Mouse (Mus musculus) neutrophil, adult 83 days (primary cell): ENCODE results near the gene Gcc2. TPM values are rescaled to one million over a fixed set of nuclear protein-coding genes. Genes with fewer than 3 reads are reported as not detected.

Experiments used
- total RNA-seq, 2 experiments: library from RNA; stranded (reverse); gene quantifications; one replicate each; pipeline ENCODE4 v1.2.4; 2023

Gcc2 gene
- 10 to 100 TPM; 22.8 to 28.4 TPM for total RNA-seq

GRCm38 (mm10) chr10:58255213-58255892 lies at the start of gene Gcc2:
Gene Gcc2 (plus strand): TSS chr10:58255497.

GRCm38 (mm10) chr10:58224827-58225785 lies 30.2 kb upstream of the Gcc2 start, which contains the start of gene AW822073:
Gene AW822073 (minus strand): TSS chr10:58224930.

GRCm38 (mm10) chr10:58232641-58232969 lies 22.7 kb upstream of the Gcc2 start, which contains the start of gene Duxf3:
Gene Duxf3 (minus strand): TSS chr10:58232675.

GRCm38 (mm10) chr10:58236613-58237012 lies 18.7 kb upstream of the Gcc2 start, which contains the start of gene Gm4981:
Gene Gm4981 (minus strand): TSS chr10:58236701.

GRCm38 (mm10) chr10:58323028-58323991 lies 68.0 kb downstream of the Gcc2 start, which contains the start of gene Lims1:
Gene Lims1 (plus strand): TSS chr10:58323466.

Other genes with a start within 250 kb of the Gcc2 start
- not detected for gene AW822073, start 30.6 kb upstream of the Gcc2 start, total RNA-seq
- gene Duxf3, start 22.8 kb upstream of the Gcc2 start, total RNA-seq: not detected
- gene Gm4981, start 18.8 kb upstream of the Gcc2 start, total RNA-seq: not detected
- gene Lims1, start 68.0 kb downstream of the Gcc2 start, total RNA-seq: 100 to 1,000 TPM; 185 to 187 TPM
- gene Ranbp2, start 191.4 kb downstream of the Gcc2 start, total RNA-seq: 10 to 100 TPM; 77.1 to 88.0 TPM
- gene Ccdc138, start 242.5 kb downstream of the Gcc2 start, total RNA-seq: 1 to 10 TPM; 3.6 to 4.6 TPM